Mouse (Mus musculus) central nervous system, embryonic 14 days (tissue): ENCODE measurements around the gene Gcsam. TPM values are rescaled to one million over a fixed set of nuclear protein-coding genes. Genes with fewer than 3 reads are reported as not detected.

Experiments used
- polyA plus RNA-seq: library from polyadenylated mRNA; depleted of rRNA; stranded (reverse); fragments of >200 nt; gene quantifications from 2 replicates; pipeline ENCODE4 v1.2.3, GENCODE M21; 2012; rRNA removed

Gcsam gene
- polyA plus RNA-seq = 0.03 TPM in 1 of 2 replicates, not detected in the other

DNA sequence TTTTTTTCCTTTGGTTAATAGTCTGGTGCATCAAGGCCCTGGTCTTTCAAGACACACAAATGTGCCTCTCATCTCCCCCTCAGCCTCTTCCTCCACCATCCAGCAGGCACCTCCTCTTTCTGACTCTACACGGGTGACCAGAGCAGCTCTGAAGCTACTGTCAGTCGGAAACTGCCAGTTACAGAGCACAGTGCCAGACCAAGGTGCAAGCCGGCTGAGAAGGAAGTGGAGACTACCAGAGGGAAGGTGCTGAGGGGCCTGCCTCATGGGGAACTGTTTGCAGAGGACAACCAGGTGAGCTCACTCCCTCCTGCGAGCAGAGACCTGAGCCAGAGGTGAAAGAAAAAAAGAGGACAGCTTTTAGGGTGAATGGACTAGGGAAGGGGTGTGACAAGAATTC lies at the start of gene Gcsam:
Gene Gcsam, plus strand, starts transcription at position 114 of the 400 bp plus-strand sequence.

DNA sequence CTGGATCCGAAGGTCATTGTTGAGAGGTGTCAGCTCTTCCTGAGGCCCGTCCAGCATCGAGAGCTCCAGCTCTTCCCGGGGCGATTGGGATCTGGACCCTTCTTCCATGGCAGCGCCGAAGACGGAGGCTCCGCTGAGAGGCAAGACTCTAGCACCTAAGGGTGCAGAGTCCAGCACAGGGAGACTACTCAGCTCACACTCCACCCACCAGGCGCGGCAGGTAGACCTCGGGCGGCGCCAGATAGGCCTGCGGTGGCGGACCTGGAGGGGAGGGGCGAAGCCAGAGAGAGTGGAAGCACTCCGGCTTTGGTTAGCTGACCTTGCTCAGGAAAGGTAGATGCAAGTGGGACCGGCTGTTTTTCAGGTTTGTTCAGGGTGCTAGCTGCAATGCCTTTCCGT lies 43.8 kb downstream of the Gcsam start, which contains the start of gene BC016579:
Gene BC016579, minus strand, starts transcription at position 135 of the 399 bp plus-strand sequence.

Other genes starting within 250 kb of the Gcsam start
- gene Cd200, start 201.3 kb upstream of the Gcsam start, polyA plus RNA-seq = 150 and 163 TPM in 2 replicates
- gene Gm609, start 117.4 kb upstream of the Gcsam start, polyA plus RNA-seq = not detected in 2 replicates
- gene Gm17783, start 78.3 kb upstream of the Gcsam start, polyA plus RNA-seq = not detected in 2 replicates
- not detected in 2 replicates for gene Slc9c1, start 75.1 kb upstream of the Gcsam start, polyA plus RNA-seq
- gene BC016579, start 43.7 kb downstream of the Gcsam start, polyA plus RNA-seq = 0.18 and 0.22 TPM in 2 replicates
- gene Tmprss7, start 83.3 kb downstream of the Gcsam start, polyA plus RNA-seq = 1.3 and 1.9 TPM in 2 replicates
- 414 and 527 TPM in 2 replicates for gene Tagln3, start 114.2 kb downstream of the Gcsam start, polyA plus RNA-seq
- 32.6 and 33.3 TPM in 2 replicates for gene Abhd10, start 132.6 kb downstream of the Gcsam start, polyA plus RNA-seq